Mouse (Mus musculus): ENCODE results near the gene Zfyve27.

Zfyve27 gene

GRCm38 (mm10) chr19:42144067-42144466 is 19.7 kb upstream of the Zfyve27 start:
- no peak for DNase-seq

GRCm38 (mm10) chr19:42144541-42145167 is 19.1 kb upstream of the Zfyve27 start:
- DNase-seq, result peak; percentile 68

GRCm38 (mm10) chr19:42145210-42145609 is 18.5 kb upstream of the Zfyve27 start:
- DNase-seq, result no peak

GRCm38 (mm10) chr19:42145731-42146130 is 18.0 kb upstream of the Zfyve27 start:
- DNase-seq, result no peak

- peak; percentile 40 for DNase-seq
Measured at GRCm38 (mm10) chr19:42146276-42147010, 17.3 kb upstream of the Zfyve27 start.

GRCm38 (mm10) chr19:42147170-42147768 is 16.5 kb upstream of the Zfyve27 start, which contains the start of gene Marveld1:
Marveld1 (plus strand) TSS chr19:42147400.
- peak; percentile 72 for DNase-seq

GRCm38 (mm10) chr19:42147769-42148568 is 15.8 kb upstream of the Zfyve27 start:
- peak; percentile 78 for DNase-seq

GRCm38 (mm10) chr19:42148569-42148860 is 15.2 kb upstream of the Zfyve27 start:
- no peak for DNase-seq

- DNase-seq, result peak; percentile 90
Measured at GRCm38 (mm10) chr19:42151990-42152389, 11.8 kb upstream of the Zfyve27 start.

GRCm38 (mm10) chr19:42157493-42158237 is 6.1 kb upstream of the Zfyve27 start:
- DNase-seq, result no peak

- no peak for DNase-seq
Measured at GRCm38 (mm10) chr19:42158246-42159017, 5.3 kb upstream of the Zfyve27 start.

GRCm38 (mm10) chr19:42164188-42164587 is 437 bp downstream of the Zfyve27 start:
- no peak for DNase-seq

- DNase-seq, result peak; percentile 77
Measured at GRCm38 (mm10) chr19:42166130-42166529, 2.4 kb downstream of the Zfyve27 start.

GRCm38 (mm10) chr19:42166766-42167165 is 3.0 kb downstream of the Zfyve27 start:
- no peak for DNase-seq

GRCm38 (mm10) chr19:42167489-42167888 is 3.7 kb downstream of the Zfyve27 start:
- peak; percentile 50 for DNase-seq

GRCm38 (mm10) chr19:42169322-42169975 is 5.7 kb downstream of the Zfyve27 start:
- DNase-seq, result peak; percentile 73

- peak; percentile 97 for DNase-seq
Measured at GRCm38 (mm10) chr19:42170025-42170969, 6.5 kb downstream of the Zfyve27 start.

- DNase-seq, result no peak
Measured at GRCm38 (mm10) chr19:42176841-42177240, 13.1 kb downstream of the Zfyve27 start.

GRCm38 (mm10) chr19:42177461-42177860 is 13.7 kb downstream of the Zfyve27 start:
- no peak for DNase-seq

GRCm38 (mm10) chr19:42179356-42179755 is 15.6 kb downstream of the Zfyve27 start:
- DNase-seq, result no peak
